Mouse (Mus musculus) spleen, adult 12 weeks (tissue): ENCODE measurements around the gene Sipa1l3.

ENCODE experiments used
- DNase-seq: peaks from one replicate; pipeline ENCODE4 v3.0.0; 2022; ENCODE audit warnings: low spot score

The Sipa1l3 gene

GRCm38 (mm10) chr7:29480183-29480582, 38.3 kb downstream of the Sipa1l3 start:
- DNase-seq: no peak

DNA sequence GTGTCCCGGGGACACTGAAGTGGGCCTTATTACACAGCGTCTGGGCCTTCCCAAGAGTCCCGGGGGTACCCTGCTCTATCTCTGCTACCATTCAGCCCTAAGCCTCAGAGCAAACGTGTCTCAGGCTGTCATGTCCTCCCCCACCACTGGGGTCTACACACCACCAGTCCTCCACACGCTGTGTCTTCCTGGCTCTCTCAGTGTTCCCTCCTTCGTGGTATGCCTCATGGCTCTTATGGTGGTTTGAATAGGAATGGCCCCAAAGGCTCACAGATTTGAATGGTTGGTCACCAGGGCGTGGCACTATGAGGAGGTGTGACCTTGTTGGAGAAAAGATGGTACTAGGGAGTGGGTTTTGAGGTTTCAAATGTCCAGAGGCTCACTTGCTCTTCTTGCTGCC, 43.4 kb downstream of the Sipa1l3 start:
- no peak for DNase-seq

- no peak for DNase-seq
These were observed 47.1 kb downstream of the Sipa1l3 start for GRCm38 (mm10) chr7:29471309-29471708.

DNA sequence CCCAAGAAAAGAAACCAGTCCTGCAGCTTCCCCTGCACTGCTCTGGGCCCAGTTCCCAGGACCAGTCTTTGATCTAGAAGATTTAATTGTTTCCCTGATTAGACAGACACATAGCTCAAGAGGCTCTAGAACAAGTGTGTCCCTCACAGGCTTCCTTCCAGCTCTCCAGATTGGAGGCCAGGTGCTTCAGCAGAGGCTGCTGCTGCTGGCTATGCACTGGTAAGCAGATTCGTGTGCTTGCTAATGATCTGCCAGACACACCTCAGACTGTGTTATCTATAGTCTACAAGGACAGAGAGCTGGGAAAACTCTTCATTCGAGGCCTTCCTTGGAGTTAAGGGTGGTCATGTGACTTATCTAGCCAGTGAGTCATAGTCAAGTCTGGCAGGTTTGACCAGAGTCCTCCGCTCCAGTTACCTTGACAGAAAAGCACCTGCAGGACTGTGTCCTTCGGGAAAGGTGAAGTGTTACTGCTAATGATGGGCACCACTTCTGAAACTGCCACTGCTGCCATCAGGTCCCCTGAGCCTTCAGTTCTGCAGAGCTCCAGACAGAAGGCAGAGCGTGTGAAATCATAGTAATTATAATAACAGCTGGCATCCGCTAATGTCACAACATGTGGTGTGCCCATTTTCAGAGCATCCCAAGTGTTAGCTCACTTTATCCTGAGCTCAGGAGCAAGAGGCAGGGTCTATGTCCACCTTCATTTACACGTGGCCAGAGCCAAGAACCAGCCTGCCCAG, 48.7 kb downstream of the Sipa1l3 start:
- no peak for DNase-seq

GRCm38 (mm10) chr7:29468593-29468992, 49.8 kb downstream of the Sipa1l3 start:
- no peak for DNase-seq

- DNase-seq: no peak
These were observed 51.9 kb downstream of the Sipa1l3 start for GRCm38 (mm10) chr7:29466585-29466984.

GRCm38 (mm10) chr7:29465736-29466135, 52.7 kb downstream of the Sipa1l3 start:
- no peak for DNase-seq

DNA sequence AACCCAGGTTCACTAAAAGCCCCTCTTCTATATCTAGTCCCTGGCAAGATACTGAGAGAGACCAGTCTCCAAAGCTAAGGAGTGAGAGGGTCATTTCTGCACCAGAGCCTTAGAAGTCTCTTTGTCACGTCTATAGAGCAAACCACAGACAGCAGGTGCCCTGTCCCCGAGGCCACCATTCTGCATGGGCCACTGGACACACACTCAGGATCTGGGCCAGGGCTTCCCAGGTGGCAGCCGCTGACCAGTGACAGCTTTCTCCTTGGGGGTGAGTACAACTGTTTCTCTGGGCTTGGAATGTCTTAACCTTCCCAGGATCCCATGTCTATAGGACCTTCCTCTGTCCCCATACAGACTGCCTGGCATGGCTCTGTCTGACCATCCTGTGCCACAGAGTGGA, 55.6 kb downstream of the Sipa1l3 start:
- no peak for DNase-seq

DNA sequence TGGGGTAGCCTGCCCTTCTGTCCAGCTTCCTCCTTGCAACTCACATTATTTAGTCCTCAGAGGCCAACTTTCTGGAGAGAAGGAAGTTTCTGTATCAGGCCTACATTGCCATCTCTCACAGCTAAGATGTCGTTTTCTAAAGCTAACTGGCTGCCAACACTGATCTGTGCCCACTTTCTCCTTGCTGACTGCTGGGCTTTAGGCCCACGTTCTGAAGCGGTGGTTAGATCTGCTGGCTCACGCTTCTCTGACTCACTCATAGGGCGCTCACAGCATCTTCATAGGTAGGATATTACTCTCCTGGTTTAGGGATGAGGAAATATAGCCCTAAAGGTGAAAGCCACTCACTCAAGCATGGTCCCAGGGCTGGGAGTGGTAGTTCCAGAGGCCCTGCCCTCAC, 56.3 kb downstream of the Sipa1l3 start:
- DNase-seq: no peak

DNA sequence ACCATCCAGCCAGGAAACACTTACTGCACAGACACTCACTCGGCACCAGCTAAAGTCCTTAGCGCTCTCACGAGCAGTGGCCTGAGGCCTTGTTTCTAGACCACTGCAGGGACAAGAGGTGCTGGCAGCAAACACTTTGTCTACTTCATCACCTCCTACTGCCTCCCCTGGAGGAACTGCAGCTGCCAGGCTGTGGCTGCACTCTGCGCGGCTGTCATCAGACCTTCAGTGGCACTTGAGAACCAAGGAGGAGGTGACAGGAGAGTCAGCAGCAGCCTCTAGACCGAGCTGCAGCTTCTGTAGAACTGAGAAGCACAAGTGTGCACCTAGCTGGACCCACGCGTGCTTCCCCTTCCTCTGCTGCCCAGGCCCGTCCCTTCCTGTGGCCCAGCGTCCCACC, 56.9 kb downstream of the Sipa1l3 start:
- no peak for DNase-seq

DNA sequence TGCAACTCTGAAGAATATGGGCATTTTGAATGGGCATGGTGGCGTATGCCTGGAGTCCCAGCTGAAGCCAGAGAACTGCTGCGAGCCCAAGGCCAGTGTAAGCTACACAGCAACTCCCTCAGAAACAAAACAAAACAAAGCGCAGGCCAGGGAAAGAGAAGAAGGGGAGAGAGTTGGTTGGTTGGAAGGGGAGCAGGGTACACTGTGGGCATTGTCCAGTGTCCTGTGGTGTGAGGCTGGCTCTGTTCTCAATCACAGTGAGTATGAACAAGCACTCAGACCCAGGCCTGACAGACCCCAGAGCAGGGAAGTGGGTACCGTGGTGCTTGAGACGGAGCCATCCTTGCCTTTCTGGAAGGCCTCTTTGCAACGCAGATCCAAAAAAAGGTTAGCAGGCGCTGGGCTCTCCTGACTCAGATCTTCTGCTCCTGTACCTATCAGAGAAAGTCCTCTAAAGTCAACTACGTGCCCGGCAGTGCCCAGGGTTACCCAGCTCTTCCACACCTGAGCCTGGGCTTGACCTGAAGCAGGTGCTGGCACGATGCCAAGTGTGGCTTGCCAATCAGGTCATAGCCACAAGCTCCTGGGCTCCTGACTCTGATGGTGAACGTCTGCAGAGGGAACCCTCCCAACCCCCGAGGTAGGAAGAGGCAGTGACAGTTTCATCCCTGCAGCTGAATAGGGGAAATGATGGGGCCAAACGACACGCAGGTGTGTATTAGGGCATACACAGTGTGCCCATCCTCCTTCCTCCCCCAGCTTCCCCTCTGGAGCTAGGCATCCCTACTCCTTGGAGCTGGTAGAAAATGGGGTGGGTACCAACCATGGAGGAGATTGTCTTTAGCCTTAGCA, 59.3 kb downstream of the Sipa1l3 start:
- no peak for DNase-seq

DNA sequence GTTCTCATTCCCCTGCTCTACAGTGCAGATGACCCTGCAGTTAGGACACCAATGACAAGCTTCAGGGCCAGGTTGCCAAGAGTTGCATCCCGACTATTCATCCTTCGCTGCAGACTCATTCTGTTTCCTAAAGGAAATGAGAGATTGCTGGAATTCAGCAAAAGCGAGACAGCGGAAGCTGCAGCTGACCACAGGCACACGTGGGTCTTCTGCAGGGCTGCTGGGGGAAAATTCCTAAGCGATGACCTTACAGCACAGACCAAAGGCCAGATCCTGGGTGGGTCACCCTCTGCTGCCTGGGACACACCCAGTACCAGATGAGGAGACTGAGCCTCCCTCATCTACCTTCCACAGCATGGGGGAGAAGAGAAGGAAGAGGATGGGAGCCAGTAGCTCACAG, 60.7 kb downstream of the Sipa1l3 start:
- DNase-seq: no peak

DNA sequence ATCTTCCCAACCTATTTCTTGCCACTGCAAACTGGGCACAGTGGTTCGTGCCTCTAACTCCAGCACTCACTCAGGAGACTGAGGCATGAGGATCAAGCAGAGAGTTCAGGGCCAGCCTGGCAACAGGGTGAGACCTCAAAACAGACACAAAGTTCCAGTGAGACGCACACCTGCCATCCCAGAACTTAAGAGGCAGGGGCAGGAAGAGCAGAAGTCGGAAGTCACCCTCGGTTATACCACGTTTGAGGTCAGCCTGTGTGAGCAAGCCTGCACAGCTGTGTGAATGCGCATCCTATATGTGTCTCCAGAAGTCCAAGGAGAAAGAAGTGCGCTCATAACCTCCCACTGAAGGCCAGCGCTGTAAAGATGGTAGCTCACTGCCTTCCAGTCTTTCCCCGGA, 61.7 kb downstream of the Sipa1l3 start:
- DNase-seq: no peak

DNA sequence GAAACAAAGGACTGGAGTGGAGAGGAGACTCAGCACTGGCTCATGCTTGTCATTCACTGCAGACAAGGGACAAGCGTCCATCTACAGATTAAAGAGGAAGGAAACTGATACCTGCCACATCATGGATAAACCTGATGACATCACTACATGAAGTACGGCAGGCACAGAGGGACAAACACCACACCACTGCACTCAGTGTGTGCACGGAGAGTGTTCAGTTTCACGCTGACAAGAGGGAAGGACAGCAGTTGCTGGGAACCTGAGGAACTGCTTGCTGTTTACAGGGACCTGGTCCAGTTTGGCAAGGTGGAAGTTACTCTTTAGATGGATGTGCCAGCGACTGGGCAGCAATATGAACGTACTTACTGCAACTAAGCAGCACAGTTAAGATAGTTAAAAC, 62.9 kb downstream of the Sipa1l3 start:
- no peak for DNase-seq

DNA sequence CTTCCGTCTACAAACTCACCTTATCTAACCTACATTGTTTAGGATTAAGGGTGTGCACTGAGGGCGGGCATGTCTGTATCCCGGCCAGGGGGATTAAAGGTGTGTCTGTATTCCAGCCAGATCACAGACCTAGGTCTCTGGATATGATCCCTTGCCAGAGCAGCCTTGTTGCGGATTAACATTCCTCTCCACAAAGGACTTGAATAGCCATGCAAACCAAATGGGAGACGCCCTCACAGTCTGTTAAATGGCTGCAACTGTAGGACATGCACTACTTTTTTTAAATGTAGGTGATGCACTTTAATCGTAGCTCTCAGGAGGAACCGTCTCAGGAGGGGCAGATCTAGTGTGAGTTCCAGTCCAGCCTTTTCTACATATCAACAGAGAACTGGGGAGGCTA, 63.5 kb downstream of the Sipa1l3 start:
- DNase-seq: no peak

DNA sequence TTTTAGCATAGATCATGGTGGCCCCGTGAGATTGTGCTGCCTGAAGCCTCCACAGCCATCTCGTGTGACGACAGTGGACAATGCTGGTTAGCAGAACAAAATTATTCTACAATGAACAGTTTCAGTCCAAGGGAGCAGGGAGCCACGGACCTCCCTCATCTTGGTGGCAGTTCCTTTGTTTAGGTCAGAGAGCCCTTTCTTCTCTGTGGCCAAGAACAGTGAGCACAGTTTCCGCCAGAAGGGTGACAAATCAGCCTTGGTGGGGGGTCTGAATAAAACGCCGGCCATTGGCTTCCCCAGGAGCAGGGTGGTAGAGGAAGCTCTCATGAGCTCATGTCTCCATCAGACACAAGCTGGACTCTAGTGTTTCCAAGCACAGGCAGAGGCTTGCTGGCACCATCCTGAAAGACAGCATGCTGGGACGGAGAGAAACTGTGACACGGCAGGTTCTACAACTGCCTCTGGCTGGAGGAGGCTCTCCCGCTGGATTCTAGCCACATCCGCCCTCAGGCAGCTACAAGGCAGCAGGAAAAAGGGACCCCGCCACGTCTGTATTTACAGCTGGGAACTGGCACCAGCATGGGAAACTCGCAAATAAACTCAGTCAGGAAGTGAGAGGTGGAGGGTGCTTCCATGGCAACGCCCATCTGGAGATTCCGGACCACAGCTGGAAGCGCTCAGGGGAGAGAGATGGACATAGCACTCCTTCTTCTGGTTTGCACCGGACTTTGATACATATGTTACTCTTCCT, 65.3 kb downstream of the Sipa1l3 start:
- no peak for DNase-seq

DNA sequence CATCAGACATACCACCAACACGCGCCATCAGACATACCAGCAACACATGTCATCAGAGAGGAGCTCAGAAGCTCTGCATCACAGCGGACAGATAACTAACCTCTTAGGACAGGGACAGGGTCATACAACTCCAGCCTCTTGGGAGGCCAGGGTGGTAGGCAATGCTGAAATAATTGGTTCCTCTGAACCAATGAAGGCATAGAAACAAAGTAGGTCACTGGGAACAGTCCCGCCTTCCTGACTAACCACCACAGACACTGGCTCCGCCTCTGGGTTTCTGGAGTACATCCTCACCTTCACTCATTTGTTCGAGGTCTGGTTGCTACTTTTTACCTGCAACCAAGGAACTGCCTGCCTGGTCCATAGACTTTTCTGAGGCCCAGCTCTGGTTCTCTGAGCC, 66.1 kb downstream of the Sipa1l3 start:
- no peak for DNase-seq

- DNase-seq: no peak
These were observed 68.3 kb downstream of the Sipa1l3 start for GRCm38 (mm10) chr7:29450175-29450574.

DNA sequence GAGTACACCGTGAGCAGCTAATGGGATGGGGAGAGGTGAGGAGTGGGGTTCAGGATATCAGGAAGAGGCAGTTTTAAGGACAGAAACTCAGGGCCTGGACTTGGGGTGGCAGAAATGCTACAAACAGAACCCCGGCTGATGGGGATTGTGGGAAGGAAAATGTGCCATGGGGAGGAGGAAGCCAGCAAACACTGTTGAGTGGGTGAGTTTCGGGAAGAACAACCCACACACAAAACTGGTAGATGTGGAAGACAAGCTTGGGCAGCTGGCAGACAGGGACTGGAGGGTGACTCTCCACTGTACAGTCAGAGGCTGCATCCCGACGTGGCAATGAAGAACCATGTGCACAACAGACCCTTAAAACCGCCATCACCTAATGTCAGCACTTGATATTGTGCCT, 69.6 kb downstream of the Sipa1l3 start:
- DNase-seq: no peak

DNA sequence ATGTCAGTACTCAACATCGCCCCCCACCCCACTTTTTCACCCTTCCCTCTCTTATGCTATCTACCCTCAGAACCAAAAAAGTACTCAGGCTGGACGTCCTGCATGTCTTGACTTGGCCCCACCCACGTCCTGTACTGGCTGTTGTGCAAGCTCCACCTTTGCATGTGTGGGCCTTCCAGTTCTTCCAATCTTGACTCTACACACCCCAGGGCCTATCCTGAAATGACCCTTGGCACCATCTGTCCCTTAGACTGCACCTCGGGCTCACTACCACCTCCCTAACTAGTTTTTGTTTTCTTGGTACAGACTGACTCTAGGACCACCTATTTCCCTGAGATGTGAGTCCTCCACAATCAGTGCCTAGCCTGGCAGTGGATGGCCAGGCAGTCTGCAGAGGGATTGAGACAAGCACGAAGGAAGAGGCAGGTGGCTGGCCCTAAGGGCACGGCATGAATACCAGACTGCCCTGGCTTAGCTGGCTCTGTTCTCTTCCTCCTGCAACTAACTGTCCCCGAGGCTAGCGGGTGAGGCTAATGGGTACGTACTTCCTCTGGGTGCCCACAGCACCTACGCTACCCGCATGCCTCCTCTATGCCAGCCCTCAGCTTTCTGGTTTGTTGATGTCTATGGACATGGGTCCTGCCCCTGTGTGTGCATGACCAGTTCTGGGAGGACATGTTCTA, 71.2 kb downstream of the Sipa1l3 start:
- DNase-seq: no peak

GRCm38 (mm10) chr7:29446156-29446555, 72.3 kb downstream of the Sipa1l3 start:
- no peak for DNase-seq

DNA sequence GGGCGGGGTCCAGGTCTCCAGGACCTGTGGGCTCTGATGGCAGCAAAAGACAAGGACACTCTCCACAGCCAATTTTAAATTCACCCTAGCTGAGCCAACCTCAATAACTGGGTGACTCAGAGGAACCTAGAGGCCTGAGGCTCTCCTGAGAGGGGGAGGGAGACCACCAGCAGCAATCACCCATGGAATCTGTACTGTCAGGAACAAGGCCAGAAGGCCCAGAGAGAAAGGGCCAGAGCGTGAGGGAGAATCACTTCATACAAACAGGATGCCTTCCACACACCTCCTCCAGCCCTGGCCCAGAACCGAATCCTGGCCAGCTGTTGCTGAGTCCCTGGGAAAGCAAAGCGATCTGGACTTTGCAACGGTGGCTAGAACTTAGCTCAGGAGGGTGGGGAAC, 73.9 kb downstream of the Sipa1l3 start:
- DNase-seq: no peak
